Mouse (Mus musculus): ENCODE results near the gene Pdzk1. TPM values are rescaled to one million over a fixed set of nuclear protein-coding genes. Genes with fewer than 3 reads are reported as not detected.

Pdzk1 gene
- not detected for polyA plus RNA-seq (2012; fragmentation: generic; extraction: Trizol)

DNA sequence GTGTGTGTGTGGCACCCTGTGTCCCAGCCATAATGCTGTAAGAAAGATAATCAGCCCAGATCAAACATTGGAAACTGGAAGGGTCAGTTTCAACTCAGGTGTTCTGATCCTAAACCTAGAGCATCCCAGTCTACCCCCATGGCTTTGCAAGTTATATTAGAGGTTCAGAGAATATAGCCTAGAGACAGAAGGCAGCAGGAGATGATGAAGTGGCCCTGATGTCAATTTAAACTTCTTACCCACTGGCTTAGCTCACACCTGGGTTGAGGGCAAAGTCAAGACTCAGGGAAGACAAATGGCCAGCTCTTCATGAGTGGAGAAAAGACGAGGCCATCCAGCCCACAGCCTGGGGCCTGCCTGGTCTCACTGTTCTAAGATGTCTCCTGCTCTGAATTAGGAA, at the start of gene Pdzk1, which contains the start of gene Cd160:
Gene Pdzk1, plus strand, starts transcription at position 301 of the 400 bp plus-strand sequence.
Gene Cd160, minus strand, starts transcription at position 368 of the 400 bp plus-strand sequence.

GRCm38 (mm10) chr3:96904393-96904792, 75.3 kb downstream of the Pdzk1 start, which contains the start of gene Gja5:
Gene Gja5, plus strand, starts transcription at chr3:96904693.

DNA sequence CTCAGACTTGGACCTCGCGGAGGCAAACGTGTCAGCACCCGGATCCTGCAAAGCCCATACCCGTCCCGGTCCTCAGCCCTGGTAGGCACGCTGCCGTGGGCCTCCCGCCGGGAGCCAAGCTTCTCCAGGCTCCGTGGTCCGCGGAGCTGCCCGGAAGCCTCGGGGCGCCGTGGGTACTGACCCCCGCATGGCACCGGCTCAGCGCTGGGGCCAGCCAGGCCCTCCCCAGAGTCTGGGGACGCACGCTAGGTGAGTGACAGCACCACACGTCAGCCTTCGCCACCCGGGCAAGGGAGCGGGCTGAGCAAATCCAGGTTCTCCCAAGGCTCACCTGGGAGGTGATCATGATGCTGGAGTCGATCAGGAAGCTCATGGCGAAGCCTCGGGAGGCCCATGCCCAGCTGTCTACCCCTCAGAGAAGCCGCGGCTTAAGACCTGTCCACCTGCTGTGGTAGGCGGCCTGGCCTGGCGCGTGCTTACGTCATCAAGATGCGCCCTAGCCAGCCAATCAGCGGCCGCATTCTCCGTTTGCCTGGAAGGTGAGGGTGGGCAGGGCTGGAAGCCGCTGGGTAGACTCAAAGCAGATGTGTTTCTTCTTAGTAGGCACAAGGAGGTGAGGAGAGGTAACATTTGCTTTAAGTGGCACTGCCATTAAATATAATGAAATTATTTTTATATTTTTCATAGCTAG, 75.9 kb downstream of the Pdzk1 start, which contains the start of gene Gpr89:
Gene Gpr89, minus strand, starts transcription at position 496 of the 691 bp plus-strand sequence.

Other genes starting within 250 kb of the Pdzk1 start
- 10 to 100 TPM in 1 of 2 experiments, 1 to 10 TPM in 1; 3.2 to 21.0 TPM for gene Polr3gl, start 235.1 kb upstream of the Pdzk1 start, polyA plus RNA-seq (2012; fragmentation: generic; extraction: Trizol)
- gene Ankrd34a, start 232.6 kb upstream of the Pdzk1 start, polyA plus RNA-seq (2012; fragmentation: generic; extraction: Trizol), result 1 to 10 TPM in 1 of 2 experiments, under 1 TPM in 1; 0.67 to 1.1 TPM
- gene Lix1l, start 228.1 kb upstream of the Pdzk1 start, polyA plus RNA-seq (2012; fragmentation: generic; extraction: Trizol), result 10 to 100 TPM; 16.3 to 85.1 TPM
- gene Rbm8a, start 199.4 kb upstream of the Pdzk1 start, polyA plus RNA-seq (2012; fragmentation: generic; extraction: Trizol), result 10 to 100 TPM; 55.8 to 66.9 TPM
- 10 to 100 TPM; 12.0 to 28.6 TPM for gene Pex11b, start 193.9 kb upstream of the Pdzk1 start, polyA plus RNA-seq (2012; fragmentation: generic; extraction: Trizol)
- under 1 TPM; 0.01 to 0.02 TPM for gene Gm42957, start 193.8 kb upstream of the Pdzk1 start, polyA plus RNA-seq (2012; fragmentation: generic; extraction: Trizol)
- gene Itga10, start 183.7 kb upstream of the Pdzk1 start, polyA plus RNA-seq (2012; fragmentation: generic; extraction: Trizol), result under 1 TPM; 0.06 to 0.67 TPM
- under 1 TPM; 0.02 to 0.08 TPM for gene Ankrd35, start 159.2 kb upstream of the Pdzk1 start, polyA plus RNA-seq (2012; fragmentation: generic; extraction: Trizol)
- gene Pias3, start 132.9 kb upstream of the Pdzk1 start, polyA plus RNA-seq (2012; fragmentation: generic; extraction: Trizol), result 10 to 100 TPM; 13.6 to 29.1 TPM
- 1 to 10 TPM; 2.5 to 3.8 TPM for gene Nudt17, start 120.7 kb upstream of the Pdzk1 start, polyA plus RNA-seq (2012; fragmentation: generic; extraction: Trizol)
- 10 to 100 TPM; 22.2 to 31.1 TPM for gene Polr3c, start 101.7 kb upstream of the Pdzk1 start, polyA plus RNA-seq (2012; fragmentation: generic; extraction: Trizol)
- gene Rnf115, start 101.6 kb upstream of the Pdzk1 start, polyA plus RNA-seq (2012; fragmentation: generic; extraction: Trizol), result 1 to 10 TPM; 1.4 to 8.0 TPM
- gene Cd160, start 67 bp downstream of the Pdzk1 start, polyA plus RNA-seq (2012; fragmentation: generic; extraction: Trizol), result under 1 TPM in 1 of 2 experiments, not detected in 1; 0.08 TPM
- gene Gja5, start 75.4 kb downstream of the Pdzk1 start, polyA plus RNA-seq (2012; fragmentation: generic; extraction: Trizol), result under 1 TPM in 1 of 2 experiments, not detected in 1; 0.06 TPM
- 10 to 100 TPM in 1 of 2 experiments, 1 to 10 TPM in 1; 9.1 to 11.7 TPM for gene Gpr89, start 76.1 kb downstream of the Pdzk1 start, polyA plus RNA-seq (2012; fragmentation: generic; extraction: Trizol)
- not detected for gene Gja8, start 96.7 kb downstream of the Pdzk1 start, polyA plus RNA-seq (2012; fragmentation: generic; extraction: Trizol)